Mouse (Mus musculus): ENCODE data around the gene Uba52. TPM values are rescaled to one million over a fixed set of nuclear protein-coding genes. Genes with fewer than 3 reads are reported as not detected.

The Uba52 gene
- polyA plus RNA-seq, 1 experiment from 2014 or later = 951 TPM

DNA sequence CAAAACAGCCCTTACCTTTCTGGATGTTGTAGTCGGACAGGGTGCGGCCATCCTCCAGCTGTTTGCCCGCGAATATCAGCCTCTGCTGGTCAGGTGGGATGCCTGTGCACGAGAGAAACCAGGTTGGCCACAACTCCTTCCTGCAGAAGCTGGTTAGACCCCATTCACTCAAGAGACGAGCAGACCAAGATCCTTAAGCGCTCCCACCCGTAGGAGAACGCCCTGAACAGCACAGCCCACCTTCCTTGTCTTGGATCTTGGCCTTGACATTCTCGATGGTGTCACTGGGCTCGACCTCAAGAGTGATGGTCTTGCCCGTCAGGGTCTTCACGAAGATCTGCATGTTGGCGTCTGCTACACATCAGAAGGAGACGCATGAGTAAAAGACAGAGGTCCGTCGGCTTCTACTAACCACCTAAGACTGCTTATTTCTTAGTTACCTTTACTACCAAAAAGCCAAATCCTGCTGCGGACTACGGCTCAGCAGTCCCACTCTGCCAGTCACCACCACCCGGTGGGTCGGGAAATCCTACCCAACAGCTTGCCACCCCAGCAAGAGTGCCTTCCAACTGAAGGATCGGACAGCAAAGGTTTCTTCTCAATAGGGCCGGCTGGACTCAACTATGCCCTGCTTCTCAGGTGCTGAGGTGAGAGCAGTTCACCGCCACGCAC is 1.2 kb downstream of the Uba52 start:
- WGBS = 15% methylated on average over 25 of the region's 25 CpGs
- no peak for DNase-seq (ENCODE audit: low spot score)
- peaks cover 2% of the 10 kb centered on the region for H3K27me3 ChIP-seq (replicated peaks; ENCODE audit: low read depth, poor library complexity, severe bottlenecking)
- peaks cover 55% of the 10 kb centered on the region for H3K4me1 ChIP-seq
- H3K27ac ChIP-seq (replicated peaks) = peak overlapping the region; percentile 96
- peaks cover 58% of the 10 kb centered on the region for H3K36me3 ChIP-seq (replicated peaks)
- H3K4me3 ChIP-seq = peak overlapping the region; percentile 94
- H3K9me3 ChIP-seq = no peaks in the 10 kb centered on the region

DNA sequence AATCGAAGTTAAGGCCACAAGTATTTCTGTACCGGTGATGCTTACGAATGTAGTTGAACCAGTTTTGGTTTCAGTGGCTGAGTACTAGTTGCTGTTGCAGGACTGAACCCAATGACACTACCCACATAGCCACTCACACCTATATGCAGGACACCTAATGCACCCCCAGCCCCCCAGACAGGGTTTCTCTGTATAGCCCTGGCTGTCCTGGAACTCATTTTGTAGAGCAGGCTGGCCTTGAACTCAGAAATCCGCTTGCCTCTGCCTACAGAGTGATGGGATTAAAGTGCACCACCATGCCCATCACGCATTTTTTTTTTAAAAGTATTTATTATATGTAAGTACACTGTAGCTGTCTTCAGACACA is 3.6 kb downstream of the Uba52 start:
- Histone ChIP-seq H3K4me3 (peak overlapping the region; percentile 70), H3K4me1 (peaks cover 77% of the 10 kb centered on the region), H3K9me3 (no peaks in the 10 kb centered on the region), H3K27me3 (replicated peaks; ENCODE audit: low read depth, poor library complexity, severe bottlenecking) (peaks cover 26% of the 10 kb centered on the region), H3K27ac (replicated peaks) (0 out of 2 replicates have a peak overlapping the region, but pooled peaks have one; percentile 96), H3K36me3 (replicated peaks) (peaks cover 47% of the 10 kb centered on the region)
- DNase-seq (ENCODE audit: low spot score) = no peak
- 55% methylated on average over 5 of the region's 5 CpGs for WGBS

DNA sequence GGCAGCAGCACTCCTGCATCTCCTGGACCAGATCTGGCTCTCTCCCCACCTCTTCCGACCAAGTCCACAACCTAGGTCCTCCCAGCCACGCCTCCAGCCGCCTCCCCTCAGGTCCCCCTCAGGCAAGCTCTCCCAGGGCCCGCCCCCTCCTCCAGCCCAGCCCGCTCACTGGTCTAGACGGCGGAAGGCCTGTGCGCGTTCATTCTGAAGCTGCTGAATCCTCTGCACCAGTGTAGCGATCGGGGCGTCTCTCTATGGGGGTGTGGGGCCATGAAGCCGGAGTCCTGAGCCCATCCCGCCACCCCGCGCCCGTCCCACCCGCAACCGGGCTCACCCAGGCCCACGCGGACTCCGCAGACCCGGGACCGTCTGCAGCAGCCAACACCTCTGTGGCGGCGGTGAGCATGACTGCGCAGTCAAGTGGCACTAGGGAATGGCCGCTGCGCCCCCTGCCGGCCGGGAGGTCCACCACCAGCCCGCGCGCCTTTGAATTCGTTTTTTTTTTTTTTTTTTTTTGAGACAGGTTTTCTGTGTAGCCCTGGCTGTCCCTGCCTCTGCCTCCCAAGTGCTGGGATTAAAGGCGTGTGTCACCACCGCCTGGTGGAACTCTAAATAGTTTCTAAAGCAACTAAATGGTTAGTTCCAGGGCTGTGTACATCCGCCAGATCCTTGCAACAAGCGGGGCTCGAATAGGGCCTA is 4.1 kb downstream of the Uba52 start, which contains the start of gene Rex1bd:
Gene Rex1bd, minus strand, starts transcription at position 425 of the 699 bp plus-strand sequence.
- Histone ChIP-seq H3K36me3 (replicated peaks) (peaks cover 42% of the 10 kb centered on the region), H3K27ac (replicated peaks) (peak within 1 kb of the TSS; percentile 96), H3K4me3 (peak within 1 kb of the TSS; percentile 70), H3K4me1 (peaks cover 78% of the 10 kb centered on the region), H3K27me3 (replicated peaks; ENCODE audit: low read depth, poor library complexity, severe bottlenecking) (peaks cover 31% of the 10 kb centered on the region), H3K9me3 (no peaks in the 10 kb centered on the region)
- DNase-seq (ENCODE audit: low spot score) = peak; percentile 97
- WGBS = 2% methylated on average over 40 of the region's 40 CpGs

DNA sequence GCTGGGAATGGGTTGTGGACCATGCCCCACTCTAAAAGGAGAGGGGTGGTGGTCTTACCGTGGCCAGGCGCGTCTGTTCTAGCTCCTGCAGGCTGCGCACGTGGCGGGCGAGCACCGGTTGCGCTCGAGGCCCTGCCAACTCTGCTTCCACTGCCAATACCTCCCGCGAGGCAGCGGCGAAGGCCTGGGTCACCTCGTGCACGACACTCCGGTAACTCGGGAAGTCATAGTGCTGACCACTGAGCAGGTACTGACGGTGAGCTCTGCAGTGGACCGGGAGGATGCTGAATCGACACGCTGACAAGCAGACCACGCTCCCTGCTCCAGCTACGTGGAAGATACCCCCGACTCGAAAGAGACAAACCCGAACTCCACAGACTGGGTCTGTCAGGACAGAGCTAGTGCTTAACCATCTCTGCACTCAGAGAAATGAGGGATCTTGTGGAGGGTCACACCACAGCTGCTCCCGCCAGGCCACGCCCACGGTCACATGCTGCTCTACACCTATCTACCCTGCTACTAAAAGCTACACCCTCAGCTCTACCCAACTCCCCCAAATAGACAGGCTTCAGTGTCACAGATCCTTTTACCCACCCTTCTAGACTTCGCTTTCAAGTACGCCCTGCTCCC is 4.8 kb downstream of the Uba52 start:
- Histone ChIP-seq H3K4me3 (peak overlapping the region; percentile 70), H3K27me3 (replicated peaks; ENCODE audit: low read depth, poor library complexity, severe bottlenecking) (peaks cover 38% of the 10 kb centered on the region), H3K36me3 (replicated peaks) (peaks cover 46% of the 10 kb centered on the region), H3K27ac (replicated peaks) (peak overlapping the region; percentile 96), H3K4me1 (peaks cover 79% of the 10 kb centered on the region), H3K9me3 (no peaks in the 10 kb centered on the region)
- no peak for DNase-seq (ENCODE audit: low spot score)
- WGBS = 36% methylated on average over 32 of the region's 32 CpGs

DNA sequence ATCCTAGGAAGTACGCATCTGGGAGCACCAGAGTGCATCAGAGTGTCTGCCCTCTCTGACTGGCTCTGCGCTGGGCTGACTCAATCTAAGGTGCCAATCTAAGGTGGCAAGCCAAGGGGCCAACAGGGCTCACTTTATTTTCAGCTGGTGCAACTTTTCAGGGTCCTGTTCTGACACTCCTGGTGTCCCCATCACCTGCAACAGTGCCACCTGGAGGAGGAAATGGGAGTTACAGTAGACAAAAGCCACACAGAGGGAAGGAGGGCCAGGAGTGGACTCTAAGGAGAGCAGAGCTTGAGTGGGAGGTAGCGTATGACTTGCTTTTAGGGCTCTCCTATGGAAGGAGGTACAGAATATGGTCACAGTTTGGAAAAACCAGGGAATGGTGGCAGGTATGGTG is 5.8 kb downstream of the Uba52 start:
- WGBS = 67% methylated on average over 3 of the region's 3 CpGs
- Histone ChIP-seq H3K4me1 (peaks cover 89% of the 10 kb centered on the region), H3K4me3 (peak overlapping the region; percentile 70), H3K27me3 (replicated peaks; ENCODE audit: low read depth, poor library complexity, severe bottlenecking) (peaks cover 47% of the 10 kb centered on the region), H3K9me3 (no peaks in the 10 kb centered on the region), H3K27ac (replicated peaks) (peak overlapping the region; percentile 67), H3K36me3 (replicated peaks) (peaks cover 54% of the 10 kb centered on the region)
- DNase-seq (ENCODE audit: low spot score) = peak; percentile 82

DNA sequence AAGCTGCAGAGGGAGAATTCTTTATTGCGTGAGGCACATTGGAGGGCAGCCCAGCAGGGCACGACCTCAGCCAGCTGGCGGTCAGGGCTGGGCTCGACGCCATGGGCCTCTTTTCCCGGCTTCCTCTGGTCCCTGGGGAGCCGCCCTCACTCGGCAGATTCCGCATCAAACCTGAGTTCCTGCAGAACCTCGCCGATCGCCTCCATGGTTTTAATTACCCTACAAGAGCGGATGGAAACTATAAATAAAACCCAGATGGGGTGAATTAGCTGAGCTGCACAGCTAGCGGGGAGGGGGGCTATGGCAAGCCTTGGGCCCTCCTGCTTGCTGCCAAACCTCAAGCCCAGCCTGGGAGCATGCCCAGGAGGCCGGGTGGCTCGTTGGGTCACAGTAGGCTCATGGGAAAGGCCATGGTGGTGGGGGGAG is 6.3 kb downstream of the Uba52 start:
- peaks cover 91% of the 10 kb centered on the region for H3K4me1 ChIP-seq
- peaks cover 53% of the 10 kb centered on the region for H3K27me3 ChIP-seq (replicated peaks; ENCODE audit: low read depth, poor library complexity, severe bottlenecking)
- H3K9me3 ChIP-seq = no peaks in the 10 kb centered on the region
- peak; percentile 91 for DNase-seq (ENCODE audit: low spot score)
- WGBS = 34% methylated on average over 16 of the region's 16 CpGs
- peak overlapping the region; percentile 67 for H3K27ac ChIP-seq (replicated peaks)
- H3K36me3 ChIP-seq (replicated peaks) = peaks cover 57% of the 10 kb centered on the region
- peak overlapping the region; percentile 70 for H3K4me3 ChIP-seq

DNA sequence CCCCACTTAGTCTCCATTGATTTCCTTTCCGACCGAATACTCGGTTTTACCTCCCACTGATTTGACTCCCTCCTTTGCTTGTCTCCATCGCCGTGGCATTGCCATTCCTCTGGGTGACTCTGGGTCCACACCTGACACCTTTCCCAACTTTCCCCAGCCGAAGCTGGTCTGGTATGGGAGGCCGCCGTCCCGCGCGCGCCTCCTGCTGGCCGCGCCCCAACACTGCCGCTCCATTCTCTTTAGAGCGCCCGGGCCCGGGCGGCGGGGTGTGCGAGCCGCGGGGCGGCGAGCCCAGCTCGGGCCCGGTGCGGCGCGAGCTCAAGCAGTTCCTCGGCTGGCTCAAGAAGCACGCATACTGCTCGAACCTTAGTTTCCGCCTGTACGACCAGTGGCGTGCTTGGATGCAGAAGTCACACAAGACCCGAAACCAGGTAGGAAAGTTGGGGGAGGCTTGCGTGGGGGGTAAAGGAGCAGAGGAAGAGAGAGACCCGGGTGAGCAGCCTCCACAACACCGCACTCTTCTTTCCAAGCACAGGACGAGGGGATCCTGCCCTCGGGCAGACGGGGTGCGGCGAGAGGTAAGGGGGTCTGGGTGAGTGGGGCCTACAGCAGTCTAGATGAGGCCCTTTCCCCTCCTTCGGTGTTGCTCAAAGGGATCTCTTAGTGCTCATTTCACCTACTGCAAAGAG is 7.4 kb downstream of the Uba52 start:
- 9% methylated on average over 46 of the region's 46 CpGs for WGBS
- peaks cover 90% of the 10 kb centered on the region for H3K4me1 ChIP-seq
- H3K27me3 ChIP-seq (replicated peaks; ENCODE audit: low read depth, poor library complexity, severe bottlenecking) = peaks cover 64% of the 10 kb centered on the region
- H3K9me3 ChIP-seq = no peaks in the 10 kb centered on the region
- H3K27ac ChIP-seq (replicated peaks) = peak overlapping the region; percentile 67
- H3K4me3 ChIP-seq = peak overlapping the region; percentile 70
- peak; percentile 85 for DNase-seq (ENCODE audit: low spot score)
- peaks cover 56% of the 10 kb centered on the region for H3K36me3 ChIP-seq (replicated peaks)

DNA sequence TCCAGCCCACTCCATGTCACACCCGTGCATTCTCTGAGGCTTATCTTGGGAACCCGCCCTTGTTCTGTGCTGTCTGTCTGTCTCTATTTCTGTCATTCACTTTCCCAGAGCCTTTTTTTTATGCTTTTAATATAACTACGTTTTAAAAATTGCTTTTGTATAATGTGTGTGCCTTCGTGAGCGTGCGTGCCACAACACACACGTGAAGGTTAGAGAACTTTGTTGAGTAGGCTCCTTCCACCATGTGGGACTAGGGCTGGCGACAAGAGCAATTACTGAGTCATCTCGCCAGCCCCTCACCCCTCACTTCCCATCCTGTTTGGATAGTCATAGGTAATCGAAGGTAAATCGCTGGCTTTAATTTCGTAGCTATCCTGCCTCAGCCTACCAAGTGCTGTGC is 8.1 kb downstream of the Uba52 start:
- no peak for DNase-seq (ENCODE audit: low spot score)
- H3K27me3 ChIP-seq (replicated peaks; ENCODE audit: low read depth, poor library complexity, severe bottlenecking) = peaks cover 70% of the 10 kb centered on the region
- H3K4me1 ChIP-seq = peaks cover 85% of the 10 kb centered on the region
- 0 out of 2 replicates have a peak overlapping the region, but pooled peaks have one; percentile 17 for H3K4me3 ChIP-seq
- no peaks in the 10 kb centered on the region for H3K9me3 ChIP-seq
- WGBS = 30% methylated on average over 12 of the region's 12 CpGs
- 0 out of 2 replicates have a peak overlapping the region, but pooled peaks have one; percentile 65 for H3K27ac ChIP-seq (replicated peaks)
- H3K36me3 ChIP-seq (replicated peaks) = peaks cover 49% of the 10 kb centered on the region

DNA sequence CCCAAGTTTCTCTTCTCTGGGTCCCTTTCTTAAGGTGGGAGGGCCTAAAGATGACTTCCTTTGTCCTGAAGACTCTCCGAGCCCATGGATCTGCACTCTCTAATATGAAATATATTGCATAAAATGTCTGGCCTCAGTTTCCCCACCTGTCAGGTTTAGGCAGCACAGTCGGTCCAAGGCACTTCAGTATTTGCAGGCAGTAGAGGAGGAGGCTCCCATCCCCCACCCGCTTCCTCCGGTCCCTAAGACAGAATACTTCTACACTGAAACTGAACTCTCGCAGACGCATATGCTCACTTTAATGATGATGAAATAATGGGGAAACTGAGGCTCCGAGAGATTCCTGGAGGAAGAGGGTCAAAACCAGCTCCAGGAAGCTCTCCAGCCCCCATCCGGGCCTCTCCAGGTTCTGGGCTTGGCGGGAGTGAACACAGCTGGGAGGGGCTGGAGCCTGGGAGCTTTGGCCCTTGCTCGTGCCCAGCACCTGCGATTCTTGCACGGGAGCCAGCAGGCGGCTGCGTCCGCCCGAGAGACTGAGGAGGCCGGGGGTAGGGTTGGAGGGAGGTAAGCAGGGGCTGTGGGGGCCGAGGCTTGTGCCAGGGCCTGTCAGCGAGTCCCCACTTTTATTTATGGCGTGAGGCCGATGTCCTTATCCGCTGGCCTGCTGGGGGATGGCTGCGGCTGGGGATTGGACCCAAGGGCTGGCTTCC is 8.6 kb downstream of the Uba52 start:
- peak; percentile 56 for DNase-seq (ENCODE audit: low spot score)
- Histone ChIP-seq H3K4me1 (peaks cover 83% of the 10 kb centered on the region), H3K9me3 (no peaks in the 10 kb centered on the region), H3K4me3 (peak overlapping the region; percentile 37), H3K27ac (replicated peaks) (peak overlapping the region; percentile 65; the same call in 1 of the 2 replicates), H3K27me3 (replicated peaks; ENCODE audit: low read depth, poor library complexity, severe bottlenecking) (peaks cover 76% of the 10 kb centered on the region), H3K36me3 (replicated peaks) (peaks cover 48% of the 10 kb centered on the region)
- 13% methylated on average over 23 of the region's 23 CpGs for WGBS

DNA sequence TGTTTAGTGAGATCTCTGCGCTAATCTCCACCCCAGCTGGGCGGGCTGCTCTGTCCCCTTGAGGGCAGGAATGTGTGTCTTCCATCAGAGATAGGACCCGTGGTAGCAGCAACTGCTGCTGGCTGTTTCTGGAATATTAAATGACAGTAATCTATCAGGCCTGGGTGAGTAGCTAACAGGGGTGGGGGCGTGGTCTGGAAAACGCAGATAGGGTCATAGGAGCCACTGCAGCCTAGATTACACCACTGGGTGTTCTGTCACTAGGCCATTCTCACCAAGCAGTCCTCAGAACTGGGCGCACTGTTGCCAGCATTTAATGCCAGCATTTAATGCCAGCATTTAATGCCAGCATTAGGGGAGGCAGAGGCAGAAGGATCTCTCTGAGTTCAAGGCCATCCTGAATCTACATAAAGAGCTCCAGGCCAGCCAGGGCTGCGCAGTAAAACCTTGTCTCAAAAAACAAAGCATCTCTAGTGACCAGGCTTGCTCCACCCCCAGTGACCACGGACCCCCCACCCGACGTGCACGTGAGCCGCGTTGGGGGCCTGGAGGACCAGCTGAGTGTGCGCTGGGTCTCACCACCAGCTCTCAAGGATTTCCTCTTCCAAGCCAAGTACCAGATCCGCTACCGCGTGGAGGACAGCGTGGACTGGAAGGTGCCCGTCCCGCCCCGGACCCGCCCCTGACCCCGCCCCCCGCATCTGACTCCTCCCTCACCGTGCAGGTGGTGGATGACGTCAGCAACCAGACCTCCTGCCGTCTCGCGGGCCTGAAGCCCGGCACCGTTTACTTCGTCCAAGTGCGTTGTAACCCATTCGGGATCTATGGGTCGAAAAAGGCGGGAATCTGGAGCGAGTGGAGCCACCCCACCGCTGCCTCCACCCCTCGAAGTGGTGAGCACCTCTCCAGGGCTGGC is 10.0 kb downstream of the Uba52 start:
- peaks cover 50% of the 10 kb centered on the region for H3K36me3 ChIP-seq (replicated peaks)
- H3K4me3 ChIP-seq = peak overlapping the region; percentile 45
- WGBS = 10% methylated on average over 39 of the region's 39 CpGs

DNA sequence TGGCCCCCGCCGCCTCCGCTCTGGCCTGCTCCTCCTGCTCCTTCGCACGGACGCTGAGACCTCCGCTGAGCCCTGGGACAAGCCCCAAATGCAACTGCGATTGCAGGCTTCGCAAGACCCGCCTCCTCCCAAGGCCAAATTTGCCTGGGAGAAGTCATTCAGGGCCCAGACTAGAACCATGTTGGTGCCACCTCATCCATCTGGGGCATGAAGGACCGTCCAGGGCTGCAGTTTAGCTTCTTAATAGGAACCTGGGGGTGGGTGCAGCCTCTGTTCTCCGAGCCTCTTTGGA is 14.9 kb downstream of the Uba52 start:
- Histone ChIP-seq H3K4me3 (peak overlapping the region; percentile 73), H3K27ac (replicated peaks) (peak overlapping the region; percentile 87), H3K27me3 (replicated peaks; ENCODE audit: low read depth, poor library complexity, severe bottlenecking) (peaks cover 100% of the 10 kb centered on the region), H3K36me3 (replicated peaks) (peaks cover 31% of the 10 kb centered on the region), H3K9me3 (no peaks in the 10 kb centered on the region), H3K4me1 (peaks cover 79% of the 10 kb centered on the region)
- no peak for DNase-seq (ENCODE audit: low spot score)
- 7% methylated on average over 12 of the region's 12 CpGs for WGBS

More for the DNA sequence above, 10.0 kb downstream of the Uba52 start:
- Histone ChIP-seq H3K27me3 (replicated peaks; ENCODE audit: low read depth, poor library complexity, severe bottlenecking) (peaks cover 89% of the 10 kb centered on the region), H3K27ac (replicated peaks) (no peak overlapping the region; the same call in none of the 2 replicates), H3K4me1 (peaks cover 79% of the 10 kb centered on the region), H3K9me3 (no peaks in the 10 kb centered on the region)
- DNase-seq (ENCODE audit: low spot score) = peak; percentile 60
